8 mouse cellular contexts compared by ENCODE assay signal in the genomic region with DNA sequence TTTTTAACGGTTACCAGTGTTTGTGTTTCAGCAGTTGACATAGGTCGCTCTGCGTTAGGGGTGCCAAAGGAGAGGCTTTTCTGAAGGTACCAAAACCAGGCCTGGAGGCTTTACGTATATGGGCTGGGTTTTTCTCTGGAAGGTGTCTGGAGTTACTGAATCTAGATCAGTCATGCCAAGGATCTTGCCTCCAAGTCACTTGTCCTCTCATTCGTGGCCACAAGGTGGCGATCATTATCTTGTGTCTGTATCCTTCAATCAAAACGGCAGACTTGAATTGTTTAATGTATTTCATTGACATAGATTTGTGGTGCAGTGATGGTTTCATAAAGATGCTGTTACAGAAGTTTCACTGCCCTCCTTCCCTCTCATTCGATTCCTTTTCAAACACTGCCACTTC. TPM values are rescaled to one million over a fixed set of nuclear protein-coding genes. Genes with fewer than 3 reads are reported as not detected.
DNase-seq lines count a peak whose midpoint lies in the region; ATAC-seq and TF ChIP-seq lines count a peak whose summit lies in the region.

No protein-coding gene starts in this region.

- intact Hi-C loops in left cerebral cortex, postnatal 14 days (cut with DNase I), result loop anchor here (10.0 kb wide), 2 partner anchors 511 to 1301 kb away; a partner anchor contains a TSS

- H3K27me3 ChIP-seq in liver, adult 2 months (ENCODE audit: control insufficient read depth, insufficient read depth, low read length), result no peaks in the 10 kb centered on the region
- H3K27me3 ChIP-seq in liver, embryonic 12.5 days (replicated peaks), result no peaks in the 10 kb centered on the region
- peaks cover 13% of the 10 kb centered on the region; the same call in 1 of the 2 replicates for H3K27me3 ChIP-seq in heart, embryonic 12.5 days (replicated peaks)

- H3K36me3 ChIP-seq in liver, adult 2 months (ENCODE audit: control insufficient read depth, insufficient read depth, low read length), result no peaks in the 10 kb centered on the region
- peaks cover 23% of the 10 kb centered on the region for H3K36me3 ChIP-seq in liver, embryonic 12.5 days
- H3K36me3 ChIP-seq in heart, embryonic 12.5 days, result peaks cover 9% of the 10 kb centered on the region

- no peaks in the 10 kb centered on the region; the same call in 1 of the 2 replicates for H3K79me2 ChIP-seq in liver, adult 2 months (ENCODE audit: control insufficient read depth, insufficient read depth, low read length)

- DNase-seq in liver, adult 2 months (ENCODE audit: extremely low read depth, low read depth, low spot score), result peak; percentile 54
- peak; percentile 86 for DNase-seq in NIH3T3 (ENCODE audit: low read depth)
- DNase-seq in cerebellum, adult 9-10 months, result peak; percentile 90
- peak; percentile 87 to 88 for DNase-seq in left cerebral cortex, postnatal 14 days (ENCODE audit: low spot score in 2 of 2)
- DNase-seq in retina, embryonic 14.5 days (ENCODE audit: low spot score), result peak; percentile 82
- no peak for DNase-seq in yolk sac, embryonic 10.5 days (ENCODE audit: low spot score)

- TF ChIP-seq CTCF in liver, adult 2 months (IDR thresholded peaks at IDR 0.05; ENCODE audit: low read depth, low read length), result peak; percentile 45

- H3K9ac ChIP-seq in liver, adult 2 months (ENCODE audit: low read depth, low read length), result no peak overlapping the region
- no peak overlapping the region for H3K9ac ChIP-seq in liver, embryonic 12.5 days
- no peak overlapping the region for H3K9ac ChIP-seq in heart, embryonic 12.5 days

- no peak overlapping the region for H3K4me2 ChIP-seq in liver, embryonic 12.5 days
- H3K4me2 ChIP-seq in heart, embryonic 12.5 days, result no peak overlapping the region

- no peaks in the 10 kb centered on the region for H3K4me1 ChIP-seq in liver, adult 2 months (ENCODE audit: control insufficient read depth, insufficient read depth, low read length)
- H3K4me1 ChIP-seq in liver, embryonic 12.5 days, result no peaks in the 10 kb centered on the region
- no peaks in the 10 kb centered on the region for H3K4me1 ChIP-seq in heart, embryonic 12.5 days (replicated peaks)

- WGBS in liver, adult 2 months, result 51% methylated on average over 8 of the region's 8 CpGs
- 45% methylated on average over 8 of the region's 8 CpGs for WGBS in liver, embryonic 12.5 days (ENCODE audit: insufficient replicate concordance)
- WGBS in heart, embryonic 12.5 days, result 41% methylated on average over 8 of the region's 8 CpGs

- H3K4me3 ChIP-seq in liver, adult 2 months (ENCODE audit: insufficient read depth, low read depth, low read length), result no peak overlapping the region
- H3K4me3 ChIP-seq in liver, embryonic 12.5 days, result no peak overlapping the region
- H3K4me3 ChIP-seq in heart, embryonic 12.5 days, result no peak overlapping the region

- TF ChIP-seq POLR2A in liver, adult 2 months (IDR thresholded peaks at IDR 0.05; ENCODE audit: extremely low read depth, insufficient read depth, low read length), result no peak

- ATAC-seq in liver, embryonic 12.5 days, result no peak
- ATAC-seq in heart, embryonic 12.5 days (ENCODE audit: insufficient number of reproducible peaks, low FRiP score), result 0 out of 2 replicates have a peak, but pooled peaks have one; percentile 25

- H3K27ac ChIP-seq in liver, adult 2 months (replicated peaks; ENCODE audit: insufficient read depth, low read depth, low read length), result no peak overlapping the region
- H3K27ac ChIP-seq in liver, embryonic 12.5 days, result no peak overlapping the region
- no peak overlapping the region for H3K27ac ChIP-seq in heart, embryonic 12.5 days (ENCODE audit: poor library complexity, severe bottlenecking)

- H3K9me3 ChIP-seq in liver, embryonic 12.5 days (replicated peaks), result no peaks in the 10 kb centered on the region
- no peaks in the 10 kb centered on the region for H3K9me3 ChIP-seq in heart, embryonic 12.5 days (replicated peaks)

RNA-seq across cellular contexts. Expression of a gene that starts 29.4 kb away (rescaled TPM):
- 9.6 and 13.2 TPM in 2 replicates for total RNA-seq in liver, adult 2 months (2014; rRNA removed)
- 14.1 and 14.3 TPM in 2 replicates for polyA plus RNA-seq in liver, adult 2 months (2012; rRNA removed)
- polyA plus RNA-seq in liver, embryonic 12.5 days (2016; fragmentation: Nextera tagmentation; extraction: Ambion mirVana), result 8.8 and 9.2 TPM in 2 replicates
- 10.3 and 10.7 TPM in 2 replicates for polyA plus RNA-seq in heart, embryonic 12.5 days (2016; fragmentation: Nextera tagmentation; extraction: Ambion mirVana)
- 10 to 100 TPM; 23.2 to 24.5 TPM for total RNA-seq in left cerebral cortex, postnatal 14 days (2021)

RNA-seq across cellular contexts. Expression of a gene that starts 57.8 kb away (rescaled TPM):
- total RNA-seq in liver, adult 2 months (2014; rRNA removed), result 3.0 and 3.7 TPM in 2 replicates
- 2.6 and 2.7 TPM in 2 replicates for polyA plus RNA-seq in liver, adult 2 months (2012; rRNA removed)
- 5.7 and 5.9 TPM in 2 replicates for polyA plus RNA-seq in liver, embryonic 12.5 days (2016; fragmentation: Nextera tagmentation; extraction: Ambion mirVana)
- 15.3 and 16.3 TPM in 2 replicates for polyA plus RNA-seq in heart, embryonic 12.5 days (2016; fragmentation: Nextera tagmentation; extraction: Ambion mirVana)
- total RNA-seq in left cerebral cortex, postnatal 14 days (2021), result 10 to 100 TPM; 46.6 to 46.8 TPM
